Mouse (Mus musculus) cortical plate, adult 2 months (tissue): ENCODE measurements at regions not wholly inside any gene's neighbourhood (a gene's known extent, or its start where the extent isn't known, plus 50 kb on each side); places are given as distances from the start of the nearest gene placed in this dataset.

Source experiments
- CTCF ChIP-seq: fragments of 200-500 bp; IDR thresholded peaks from 2 replicates; pipeline ENCODE4 v1.5.1; 2011; ENCODE audit warnings: mild to moderate bottlenecking, control low read depth, low read length; ENCODE audit not compliant: insufficient read depth; ENCODE audit errors: extremely low read depth
- POLR2A ChIP-seq: fragments of 200-500 bp; IDR thresholded peaks from 2 replicates; pipeline ENCODE4 v1.6.1; 2011; ENCODE audit warnings: mild to moderate bottlenecking, low read length, control low read depth; ENCODE audit not compliant: insufficient read depth; ENCODE audit errors: extremely low read depth

DNA sequence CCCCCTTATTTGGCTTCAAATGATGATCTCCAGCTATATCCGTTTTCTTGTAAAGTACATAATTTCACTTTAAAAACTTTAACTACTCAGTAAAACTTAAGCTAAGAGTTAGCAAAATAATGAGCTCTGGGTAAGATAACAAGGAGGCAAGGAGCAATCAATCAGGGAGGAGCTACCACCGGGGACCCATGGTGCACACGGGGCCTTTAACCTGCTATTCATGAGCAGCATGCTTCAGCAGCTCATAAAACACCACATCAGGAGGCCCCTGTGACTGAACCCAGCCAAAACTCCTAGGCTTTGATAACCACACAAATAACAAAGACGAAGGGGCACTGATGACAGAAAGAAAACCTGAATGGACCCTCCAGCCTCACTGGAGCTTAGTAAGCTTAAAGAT, 202.1 kb downstream of the Rpl36a-ps1 start:
- TF ChIP-seq POLR2A, result no peak
- no peak for TF ChIP-seq CTCF
